Mouse (Mus musculus) hindbrain, postnatal 0 days (tissue): ENCODE data around the gene Glyat. TPM values are rescaled to one million over a fixed set of nuclear protein-coding genes. Genes with fewer than 3 reads are reported as not detected.
"Not testable (repeated sequence)": the region's sequence is repeated elsewhere in the genome, so short reads cannot be mapped to it uniquely, and the experiment has no call there.

Experiments used
- ATAC-seq: fragments of 200-750 bp; cut with Nextera tagmentation; 2 replicates; pipeline ENCODE4 v1.8.0; 2017; ENCODE audit warnings: mild to moderate bottlenecking, moderate TSS enrichment, moderate library complexity
- DNase-seq: peaks from one replicate; pipeline ENCODE4 v3.0.0-alpha.2; 2015; ENCODE audit warnings: low spot score
- H3K27ac ChIP-seq: fragments of 300-500 bp; sonication (generic); 2 replicates; pipeline ENCODE4 v1.5.1; 2014; ENCODE audit warnings: mild to moderate bottlenecking
- H3K27me3 ChIP-seq: fragments of 300-500 bp; sonication (generic); 2 replicates; pipeline ENCODE4 v1.6.1; 2014; ENCODE audit warnings: low read length, mixed read lengths; ENCODE audit not compliant: insufficient read depth
- H3K36me3 ChIP-seq: fragments of 300-500 bp; sonication (generic); 2 replicates; pipeline ENCODE4 v1.6.1; 2014; ENCODE audit warnings: low read length, mixed read lengths; ENCODE audit not compliant: insufficient read depth
- H3K4me1 ChIP-seq: fragments of 300-500 bp; sonication (generic); 2 replicates; pipeline ENCODE4 v1.6.1; 2014; ENCODE audit warnings: antibody characterized with exemption, low read length, mixed read lengths; ENCODE audit not compliant: insufficient read depth
- H3K4me2 ChIP-seq: fragments of 300-500 bp; sonication (generic); 2 replicates; pipeline ENCODE4 v1.6.1; 2014; ENCODE audit warnings: low read depth, mild to moderate bottlenecking, low read length, moderate library complexity, mixed read lengths
- H3K4me3 ChIP-seq: fragments of 300-500 bp; sonication (generic); 2 replicates; pipeline ENCODE4 v1.5.1; 2014; ENCODE audit warnings: low read length
- H3K9ac ChIP-seq: fragments of 300-500 bp; sonication (generic); replicated peaks from 2 replicates; pipeline ENCODE4 v1.6.1; 2014; ENCODE audit warnings: mild to moderate bottlenecking, low read length, moderate library complexity, mixed read lengths
- H3K9me3 ChIP-seq: fragments of 300-500 bp; sonication (generic); 2 replicates; pipeline ENCODE4 v1.6.1; 2016; ENCODE audit warnings: low read length, mixed read lengths
- CTCF ChIP-seq: IDR thresholded peaks from 2 replicates; pipeline ENCODE4 v1.5.1; 2016; ENCODE audit warnings: antibody characterized with exemption, control low read depth, low read depth
- WGBS: fragments of 180-500 bp; shearing (Covaris S2); extraction: QIAGEN DNeasy Blood & Tissue Kit; methylation state at CpG from one replicate; pipeline ENCODE4 v1.1.7; 2014; 5-methylcytosine and 5-hydroxymethylcytosine counted together
- polyA plus RNA-seq: library from polyadenylated mRNA; unstranded; fragments of >200 nt; fragmentation: Nextera tagmentation; extraction: Ambion mirVana; gene quantifications from 2 replicates; pipeline ENCODE4 v1.2.1, GENCODE M21; 2015
- total RNA-seq: library from RNA; depleted of rRNA; stranded (reverse); fragments of >200 nt; gene quantifications from 2 replicates; pipeline ENCODE4 v1.2.3, GENCODE M21; 2014

The Glyat gene
- total and polyA plus RNA-seq, 2 experiments from 2014 or later = not detected

- no peak for TF ChIP-seq CTCF
- no peak overlapping the region for H3K9ac ChIP-seq
- H3K4me3 ChIP-seq = no peak overlapping the region
- H3K4me2 ChIP-seq = no peak overlapping the region
- H3K36me3 ChIP-seq = no peaks in the 10 kb centered on the region
- DNase-seq (no peak), ATAC-seq (no peak)
- H3K4me1 ChIP-seq = no peaks in the 10 kb centered on the region
- no peak overlapping the region for H3K27ac ChIP-seq
- whole genome bisulfite sequencing = 94% methylated on average over 4 of the region's 4 CpGs
- no peaks in the 10 kb centered on the region for H3K9me3 ChIP-seq
- H3K27me3 ChIP-seq = no peaks in the 10 kb centered on the region
Observed at GRCm38 (mm10) chr19:12634963-12635362, 1.9 kb downstream of the Glyat start.

- H3K27me3 ChIP-seq = no peaks in the 10 kb centered on the region
- no peak for ATAC-seq
- H3K9me3 ChIP-seq = no peaks in the 10 kb centered on the region
- no peak for DNase-seq
- 79% methylated on average over 3 of the region's 3 CpGs for WGBS
- H3K9ac ChIP-seq = no peak overlapping the region
- no peak overlapping the region for H3K4me3 ChIP-seq
- no peaks in the 10 kb centered on the region for H3K36me3 ChIP-seq
- H3K4me1 ChIP-seq = no peaks in the 10 kb centered on the region
- no peak overlapping the region for H3K27ac ChIP-seq
- no peak overlapping the region for H3K4me2 ChIP-seq
- TF ChIP-seq CTCF = no peak
Observed at GRCm38 (mm10) chr19:12636863-12637262, 3.8 kb downstream of the Glyat start.

GRCm38 (mm10) chr19:12638049-12638448 is 4.9 kb downstream of the Glyat start:
- H3K27ac ChIP-seq = no peak overlapping the region
- no peaks in the 10 kb centered on the region for H3K4me1 ChIP-seq
- ATAC-seq = no peak
- H3K9ac ChIP-seq = no peak overlapping the region
- H3K36me3 ChIP-seq = no peaks in the 10 kb centered on the region
- no peaks in the 10 kb centered on the region for H3K27me3 ChIP-seq
- no peak for TF ChIP-seq CTCF
- no peak for DNase-seq
- no peaks in the 10 kb centered on the region for H3K9me3 ChIP-seq
- WGBS = 67% methylated on average over 1 of the region's 1 CpGs
- H3K4me2 ChIP-seq = no peak overlapping the region
- H3K4me3 ChIP-seq = no peak overlapping the region

- H3K9ac ChIP-seq = no peak overlapping the region
- no peaks in the 10 kb centered on the region for H3K9me3 ChIP-seq
- DNase-seq (no peak), ATAC-seq (no peak)
- H3K4me3 ChIP-seq = no peak overlapping the region
- no peak overlapping the region for H3K27ac ChIP-seq
- no peaks in the 10 kb centered on the region for H3K27me3 ChIP-seq
- H3K4me1 ChIP-seq = no peaks in the 10 kb centered on the region
- H3K36me3 ChIP-seq = no peaks in the 10 kb centered on the region
- H3K4me2 ChIP-seq = no peak overlapping the region
- no peak for TF ChIP-seq CTCF
Observed at GRCm38 (mm10) chr19:12649511-12649910, 16.4 kb downstream of the Glyat start.

- ATAC-seq = no peak
- H3K4me1 ChIP-seq = no peaks in the 10 kb centered on the region
- H3K9me3 ChIP-seq = no peaks in the 10 kb centered on the region
- no peak overlapping the region for H3K4me2 ChIP-seq
- H3K27ac ChIP-seq = no peak overlapping the region
- no peak overlapping the region for H3K9ac ChIP-seq
- H3K4me3 ChIP-seq = no peak overlapping the region
- DNase-seq = no peak
- no peak for TF ChIP-seq CTCF
- no peaks in the 10 kb centered on the region for H3K27me3 ChIP-seq
- H3K36me3 ChIP-seq = no peaks in the 10 kb centered on the region
- 74% methylated on average over 1 of the region's 1 CpGs for whole genome bisulfite sequencing
Observed at GRCm38 (mm10) chr19:12666156-12666555, 33.0 kb downstream of the Glyat start.

- WGBS = 96% methylated on average over 3 of the region's 3 CpGs
- not testable (repeated sequence) for H3K4me3 ChIP-seq, DNase-seq, H3K36me3 ChIP-seq, ATAC-seq, H3K4me2 ChIP-seq, H3K27me3 ChIP-seq, H3K9me3 ChIP-seq, H3K4me1 ChIP-seq, H3K27ac ChIP-seq, H3K9ac ChIP-seq
Observed at GRCm38 (mm10) chr19:12668601-12669000, 35.5 kb downstream of the Glyat start.

GRCm38 (mm10) chr19:12670139-12670538 is 37.0 kb downstream of the Glyat start, which contains the start of gene Olfr1442:
Olfr1442 (plus strand) TSS chr19:12670439.
- no peak within 1 kb of the TSS for H3K27ac ChIP-seq
- H3K4me1 ChIP-seq = no peaks in the 10 kb centered on the region
- TF ChIP-seq CTCF = no peak
- ATAC-seq (no peak), DNase-seq (no peak)
- no peaks in the 10 kb centered on the region for H3K9me3 ChIP-seq
- H3K9ac ChIP-seq = no peak within 1 kb of the TSS
- H3K36me3 ChIP-seq = no peaks in the 10 kb centered on the region
- H3K4me2 ChIP-seq = no peak within 1 kb of the TSS
- no peak within 1 kb of the TSS for H3K4me3 ChIP-seq
- no peaks in the 10 kb centered on the region for H3K27me3 ChIP-seq
